Mouse (Mus musculus): ENCODE measurements around the gene Adam19.

DNA sequence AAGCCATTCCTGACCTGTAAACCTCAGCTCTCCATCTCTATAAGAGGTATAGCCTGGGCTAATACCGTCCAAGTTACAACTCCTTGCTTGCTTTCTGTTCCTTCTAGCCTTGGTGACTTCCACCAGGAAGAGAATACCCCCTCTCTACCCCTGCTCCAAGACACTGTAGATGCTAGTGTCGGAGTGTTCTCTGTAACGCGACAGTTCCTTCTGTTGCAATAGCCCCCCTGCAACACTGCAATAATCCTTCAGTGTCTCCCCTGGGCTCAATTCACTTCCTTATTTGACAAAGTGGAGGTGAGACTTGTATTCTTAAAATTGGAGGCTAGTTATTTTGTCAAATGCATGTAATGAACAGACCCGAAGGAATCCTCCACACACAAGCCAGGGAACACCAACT is 90.8 kb downstream of the Adam19 start:
- TF ChIP-seq CTCF (IDR thresholded peaks at IDR 0.05; ENCODE audit: low read depth) (no peak), EP300 (IDR thresholded peaks at IDR 0.05; ENCODE audit: low read depth) (no peak)
